Mouse (Mus musculus): ENCODE data around the gene Scrg1.
A peak's percentile ranks its signal among the peaks of the same experiment; 100 is the strongest.
"Not testable (repeated sequence)": the region's sequence is repeated elsewhere in the genome, so short reads cannot be mapped to it uniquely, and the experiment has no call there.

Scrg1 gene

DNA sequence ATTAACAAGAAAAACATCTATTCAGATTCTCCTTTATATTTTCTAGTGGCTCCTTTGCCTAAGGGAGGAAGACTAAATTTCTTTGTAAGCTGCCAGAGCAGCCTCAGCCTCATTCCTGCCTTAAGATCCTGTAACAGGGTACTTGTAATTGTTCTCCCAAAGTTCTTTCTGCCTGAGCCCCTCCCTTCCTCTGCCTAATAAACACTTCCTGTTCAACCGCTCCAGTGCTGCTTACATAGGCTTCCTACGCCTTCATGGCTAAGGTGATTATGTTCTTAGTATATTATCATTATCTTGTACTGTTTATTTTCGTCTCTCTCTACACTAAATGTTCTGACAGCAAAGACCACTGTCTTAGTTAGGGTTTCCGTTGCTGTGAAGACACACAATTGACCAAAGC lies 52.9 kb downstream of the Scrg1 start:
- DNase-seq (ENCODE audit: low spot score in 2 of 2), result no peak

DNA sequence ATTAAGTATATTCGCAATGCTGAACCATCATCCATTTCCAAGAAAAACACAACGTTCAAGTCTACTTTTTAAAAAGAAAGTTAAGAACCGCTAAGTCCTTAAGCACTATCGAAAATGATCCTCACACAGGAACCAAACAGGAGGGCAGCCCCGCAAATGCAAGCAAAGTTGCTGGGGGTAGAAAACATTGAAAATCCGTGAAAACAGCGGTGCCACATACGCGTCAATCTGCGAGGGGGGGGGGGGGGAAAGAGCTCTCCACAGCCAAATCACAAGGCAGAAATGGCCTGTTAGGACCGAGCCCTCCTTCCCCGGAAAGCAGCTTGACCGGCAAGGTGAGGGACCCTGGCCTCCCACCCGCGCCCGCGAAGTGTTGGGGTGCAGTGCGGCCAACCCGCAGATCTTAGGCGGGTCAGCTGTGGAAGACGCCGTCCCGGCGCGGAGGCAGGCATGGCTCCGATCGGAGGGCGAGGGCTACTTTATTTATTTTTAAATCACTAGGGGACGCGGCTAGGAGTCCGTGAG lies 55.1 kb downstream of the Scrg1 start:
- DNase-seq (ENCODE audit: low spot score in 2 of 2), result no peak

DNA sequence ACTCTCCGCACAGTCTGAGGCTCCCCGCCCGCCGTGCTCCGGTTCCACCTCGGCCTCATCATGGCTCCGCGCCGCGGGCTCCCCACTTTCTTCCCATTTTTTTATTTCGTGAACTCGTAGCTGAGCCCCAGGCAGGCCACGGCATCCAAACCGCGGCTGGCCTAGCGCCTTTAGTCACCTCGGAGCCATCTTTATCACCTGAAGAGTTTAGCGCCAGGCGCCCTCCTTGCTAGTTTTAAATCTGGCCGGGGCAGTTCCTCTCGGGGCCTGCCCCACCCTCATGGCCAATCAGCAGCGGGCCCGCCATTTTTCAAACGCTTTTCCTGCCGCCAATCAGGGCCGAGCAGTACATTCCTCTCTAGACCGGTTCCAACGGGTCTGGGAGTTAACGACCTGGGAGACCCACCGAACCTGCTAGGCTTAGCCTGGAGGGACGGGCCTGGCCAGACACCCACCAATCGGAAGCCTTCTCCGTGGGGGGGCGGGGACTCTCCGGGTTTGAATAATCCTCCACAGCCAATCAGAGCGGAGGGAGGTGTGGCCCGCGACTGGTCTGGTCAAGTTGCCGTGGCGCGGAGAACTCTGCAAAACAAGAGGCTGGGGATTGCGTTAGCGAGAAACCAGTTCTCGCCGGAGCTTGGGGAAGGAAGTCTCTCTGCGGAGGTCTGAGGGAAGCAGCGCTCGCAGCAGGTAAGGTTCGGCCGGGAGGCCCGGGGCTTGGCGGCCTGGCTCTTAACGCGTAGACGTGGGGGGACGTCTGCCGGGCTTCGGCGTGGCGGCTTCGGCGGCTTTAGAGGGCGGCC lies 55.8 kb downstream of the Scrg1 start, which contains the start of gene Hmgb2:
TSS of gene Hmgb2 (plus strand) at position 592 of the 803 bp plus-strand sequence.
- peak; percentile 100 for DNase-seq (ENCODE audit: low spot score in 2 of 2)

GRCm38 (mm10) chr8:57512141-57513056 lies 56.7 kb downstream of the Scrg1 start:
- DNase-seq (ENCODE audit: low spot score in 2 of 2), result peak in 1 of 2 experiments; percentile 53

- not testable (repeated sequence) for DNase-seq (ENCODE audit: low spot score in 2 of 2)
Observed at GRCm38 (mm10) chr8:57513178-57513661, 57.5 kb downstream of the Scrg1 start.

GRCm38 (mm10) chr8:57516685-57517084 lies 61.0 kb downstream of the Scrg1 start:
- not testable (repeated sequence) for DNase-seq (ENCODE audit: low spot score in 2 of 2)

- DNase-seq (ENCODE audit: low spot score in 2 of 2), result no peak
Observed at GRCm38 (mm10) chr8:57517723-57518122, 62.0 kb downstream of the Scrg1 start.

DNA sequence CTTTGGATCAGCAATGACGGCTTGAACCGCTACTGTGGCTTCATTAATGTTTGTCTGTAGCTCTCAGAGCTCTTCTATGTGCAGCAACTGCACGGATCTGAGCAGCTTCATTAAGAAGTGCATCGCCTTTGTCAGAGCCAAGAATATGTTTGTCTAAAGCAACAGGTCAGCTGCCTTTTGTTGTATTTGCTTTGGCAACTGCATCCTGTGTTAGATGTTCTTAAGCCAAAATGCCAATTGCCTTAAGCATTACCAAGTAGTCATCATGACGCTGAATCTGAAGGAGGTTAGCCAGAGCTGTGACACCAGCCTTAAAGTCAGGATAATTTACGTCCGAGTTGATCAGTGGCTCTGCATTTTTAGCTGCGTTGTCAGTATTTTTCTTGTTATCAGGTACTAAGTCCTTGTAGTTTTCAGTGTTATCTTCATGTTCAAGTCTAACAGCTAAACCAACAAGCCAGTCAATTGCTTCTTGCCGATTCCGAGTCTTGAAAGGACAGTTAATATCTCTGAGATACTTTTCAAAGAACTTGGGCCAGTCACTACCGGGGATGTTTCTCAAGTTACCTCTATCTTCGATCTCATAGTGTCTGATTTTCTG lies 64.6 kb downstream of the Scrg1 start:
- no peak for DNase-seq (ENCODE audit: low spot score in 2 of 2)

Measured in cerebellum, postnatal 4 days (tissue).